Mouse (Mus musculus) cortical plate, adult 2 months (tissue): ENCODE measurements around the gene Ssr4.

Experiments used
- CTCF ChIP-seq: fragments of 200-500 bp; IDR thresholded peaks from 2 replicates; pipeline ENCODE4 v1.5.1; 2011; ENCODE audit warnings: mild to moderate bottlenecking, control low read depth, low read length; ENCODE audit not compliant: insufficient read depth; ENCODE audit errors: extremely low read depth
- POLR2A ChIP-seq: fragments of 200-500 bp; IDR thresholded peaks from 2 replicates; pipeline ENCODE4 v1.6.1; 2011; ENCODE audit warnings: mild to moderate bottlenecking, low read length, control low read depth; ENCODE audit not compliant: insufficient read depth; ENCODE audit errors: extremely low read depth

GRCm38 (mm10) chrX:73824185-73825151 lies 37.6 kb downstream of the Ssr4 start, which contains the start of gene Pdzd4:
- no peak for TF ChIP-seq CTCF
- no peak for TF ChIP-seq POLR2A
